Mouse (Mus musculus): ENCODE measurements at regions not wholly inside any gene's neighbourhood (a gene's known extent, or its start where the extent isn't known, plus 50 kb on each side); places are given as distances from the start of the nearest gene placed in this dataset.

DNA sequence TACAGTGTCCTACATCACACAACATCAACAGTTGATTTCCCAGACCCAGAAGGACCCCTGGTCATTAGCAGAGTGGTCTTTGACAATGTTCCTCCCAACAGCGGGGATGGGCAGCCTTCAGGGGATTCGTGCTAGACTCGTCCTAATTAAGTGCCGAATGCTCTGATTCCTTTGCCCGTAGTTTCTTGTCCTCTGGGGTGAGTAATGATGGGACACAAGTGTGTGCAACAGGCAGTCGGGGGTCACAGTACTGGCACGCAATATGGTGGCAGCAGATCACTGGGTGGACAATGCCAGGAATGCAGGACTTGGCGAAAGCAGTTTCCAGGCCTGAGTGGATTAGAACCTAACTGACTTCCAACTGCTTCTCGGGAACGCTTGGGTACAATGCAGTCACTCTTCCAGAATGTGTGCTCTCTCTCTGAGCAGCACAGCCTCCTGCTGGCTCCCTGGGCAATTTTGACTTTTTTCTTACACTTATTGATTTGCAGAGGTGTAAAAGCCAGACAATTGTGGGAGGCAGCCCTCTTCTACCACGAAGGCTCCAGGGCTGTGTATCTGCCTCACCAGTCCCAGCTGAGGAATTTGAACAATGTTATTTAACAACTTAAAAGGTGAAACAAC is 59.9 kb upstream of the Ssx2ip start:
- TF ChIP-seq POLR2A (IDR thresholded peaks at IDR 0.05; ENCODE audit: insufficient read depth, low read length) (no peak), CTCF (IDR thresholded peaks at IDR 0.05; ENCODE audit: low read depth, low read length) (no peak)

Measured in ES-Bruce4 (cell line).